ENCODE assay signal across 7 mouse cellular contexts in the genomic region with DNA sequence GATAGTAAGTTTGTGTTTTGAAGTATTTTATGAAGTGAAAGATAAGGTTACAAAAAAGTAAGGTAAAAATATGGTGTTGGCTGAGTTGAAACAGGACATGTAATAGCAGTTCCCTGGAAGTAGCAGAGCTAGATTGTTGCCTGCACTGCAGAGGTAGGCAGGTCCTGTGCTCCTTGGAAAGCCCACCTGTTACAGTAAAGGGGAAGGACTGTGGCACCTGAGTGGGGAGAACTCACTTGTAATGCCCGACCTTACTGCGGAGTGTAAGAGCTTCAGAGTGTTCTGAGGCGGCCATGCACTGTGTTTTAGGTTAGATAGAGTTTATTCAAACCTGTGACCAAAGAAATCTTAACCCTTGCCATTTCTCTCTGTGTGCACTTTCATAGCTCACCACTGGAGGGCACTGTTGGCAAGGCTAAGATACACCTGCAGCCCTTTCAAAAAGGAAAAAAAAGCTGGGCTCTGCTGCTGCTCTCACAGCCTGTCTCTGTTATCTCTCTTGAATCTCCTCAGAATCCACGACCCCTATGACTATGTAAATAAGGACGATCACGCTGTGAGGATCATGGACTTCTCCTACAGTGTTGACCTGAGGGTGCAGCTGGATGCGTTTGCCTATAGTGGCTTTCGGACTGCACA. TPM values are rescaled to one million over a fixed set of nuclear protein-coding genes. Genes with fewer than 3 reads are reported as not detected.
DNase-seq lines count a peak whose midpoint lies in the region; ATAC-seq and TF ChIP-seq lines count a peak whose summit lies in the region.

No protein-coding gene starts in this region.

- H3K27me3 ChIP-seq in cerebellum, adult 2 months (ENCODE audit: control insufficient read depth, insufficient read depth, low read length), result no peaks in the 10 kb centered on the region

- no peaks in the 10 kb centered on the region; the same call in 1 of the 2 replicates for H3K4me1 ChIP-seq in cerebellum, adult 2 months (ENCODE audit: control insufficient read depth, insufficient read depth, low read length)

- peak; percentile 85 for ATAC-seq in frontal cortex, adult (ENCODE audit: low TSS enrichment)
- ATAC-seq in megakaryocyte-erythroid progenitor cell, adult 5-6 weeks (replicated peaks; ENCODE audit: low FRiP score, low TSS enrichment, poor library complexity, severe bottlenecking), result peak; percentile 71

- 42% methylated on average over 8 of the region's 8 CpGs for WGBS in cerebellum, adult 2 months

- TF ChIP-seq POLR2A in cerebellum, adult 2 months (IDR thresholded peaks at IDR 0.05; ENCODE audit: borderline replicate concordance, insufficient read depth, low read length), result no peak

- TF ChIP-seq CTCF in cerebellum, adult 2 months (IDR thresholded peaks at IDR 0.05; ENCODE audit: borderline replicate concordance, insufficient read depth, low read depth, low read length), result peak; percentile 84

- no peak overlapping the region for H3K27ac ChIP-seq in cerebellum, adult 2 months (ENCODE audit: insufficient read depth, low read length)

- peak; percentile 77 for DNase-seq in T-cell, adult 2 months (ENCODE audit: low spot score)
- peak; percentile 51 to 78 for DNase-seq in cerebellum, adult 2 months
- peak; percentile 87 for DNase-seq in induced T-regulatory cell, adult 2 months (ENCODE audit: low read depth)
- DNase-seq in left cerebral cortex, adult 18-20 months (ENCODE audit: low spot score in 2 of 2), result peak; percentile 57 to 73
- peak; percentile 30 to 38 for DNase-seq in right cerebral cortex, postnatal 36 days (ENCODE audit: low spot score in 2 of 2)

- no peak overlapping the region for H3K4me3 ChIP-seq in cerebellum, adult 2 months (replicated peaks; ENCODE audit: insufficient read depth, low read depth, low read length)

RNA-seq across cellular contexts. Expression of a gene that starts 25.1 kb away (rescaled TPM):
- 5.6 and 6.4 TPM in 2 replicates for polyA plus RNA-seq in cerebellum, adult 2 months (2012; rRNA removed)
- total RNA-seq in left cerebral cortex, adult 18-20 months (2021), result 10 to 100 TPM; 79.7 to 86.4 TPM
- 0.55 and 0.77 TPM in 2 replicates for total RNA-seq in megakaryocyte-erythroid progenitor cell, adult 5-6 weeks (2014; fragmentation: Nextera tagmentation)
- 1.0 and 1.4 TPM in 2 replicates for total RNA-seq in megakaryocyte-erythroid progenitor cell, adult 5-6 weeks (2017)

RNA-seq across cellular contexts. Expression of a gene that starts 40.0 kb away (rescaled TPM):
- 2.9 and 3.4 TPM in 2 replicates for polyA plus RNA-seq in cerebellum, adult 2 months (2012; rRNA removed)
- total RNA-seq in left cerebral cortex, adult 18-20 months (2021), result 1 to 10 TPM; 1.0 to 1.1 TPM
- total RNA-seq in megakaryocyte-erythroid progenitor cell, adult 5-6 weeks (2014; fragmentation: Nextera tagmentation), result 51.3 and 64.1 TPM in 2 replicates
- 89.9 and 103 TPM in 2 replicates for total RNA-seq in megakaryocyte-erythroid progenitor cell, adult 5-6 weeks (2017)

Comparison
In these comparisons a context has a peak if more than half of its experiments do, and no peak if none do; other contexts are left out.
1. DNase-seq: peak in every context shown above with its lines; median percentile 87 in induced T-regulatory cell, adult 2 months; 77 in T-cell, adult 2 months; 65 in left cerebral cortex, adult 18-20 months; 64 in cerebellum, adult 2 months; 34 in right cerebral cortex, postnatal 36 days.
2. RNA of a gene that starts 25.1 kb away (total RNA-seq): 79.7 to 86.4 TPM in left cerebral cortex, adult 18-20 months; 0.55 to 1.4 TPM in megakaryocyte-erythroid progenitor cell, adult 5-6 weeks; every median in the first group is over 10 times any median in the second.
3. RNA of a gene that starts 40.0 kb away (total RNA-seq): 51.3 to 103 TPM in megakaryocyte-erythroid progenitor cell, adult 5-6 weeks; 1.0 to 1.1 TPM in left cerebral cortex, adult 18-20 months; every median in the first group is over 10 times any median in the second.